Mouse (Mus musculus) c-Kit-positive CD71-positive TER-119-positive erythroid progenitor cells, embryonic 14.5 days (primary cell): ENCODE measurements around the gene Csf2ra.
"Not testable (repeated sequence)": the region's sequence is repeated elsewhere in the genome, so short reads cannot be mapped to it uniquely, and the experiment has no call there.

Experiments
- DNase-seq: peaks from one replicate; pipeline ENCODE4 v3.0.0-alpha.2; 2013; ENCODE audit warnings: low spot score

The Csf2ra gene

GRCm38 (mm10) chr19:61227941-61228701 lies at the start of gene Csf2ra:
Gene Csf2ra (minus strand): TSS chr19:61228429.
- no peak for DNase-seq

GRCm38 (mm10) chr19:61275446-61275845 lies 47.2 kb upstream of the Csf2ra start:
- no peak for DNase-seq

GRCm38 (mm10) chr19:61269141-61269540 lies 40.9 kb upstream of the Csf2ra start:
- not testable (repeated sequence) for DNase-seq

- DNase-seq, result no peak
These were observed 38.9 kb upstream of the Csf2ra start for GRCm38 (mm10) chr19:61267141-61267540.

GRCm38 (mm10) chr19:61266651-61267050 lies 38.4 kb upstream of the Csf2ra start:
- DNase-seq, result peak; percentile 18

GRCm38 (mm10) chr19:61266246-61266615 lies 38.0 kb upstream of the Csf2ra start:
- DNase-seq, result peak; percentile 31

- peak; percentile 94 for DNase-seq
These were observed 37.4 kb upstream of the Csf2ra start for GRCm38 (mm10) chr19:61265349-61266245.

- no peak for DNase-seq
These were observed 36.7 kb upstream of the Csf2ra start for GRCm38 (mm10) chr19:61264933-61265332.

- DNase-seq, result peak; percentile 62
These were observed 36.0 kb upstream of the Csf2ra start for GRCm38 (mm10) chr19:61264227-61264626.

- DNase-seq, result no peak
These were observed 33.0 kb upstream of the Csf2ra start for GRCm38 (mm10) chr19:61261241-61261640.

GRCm38 (mm10) chr19:61257733-61258132 lies 29.5 kb upstream of the Csf2ra start:
- DNase-seq, result no peak

GRCm38 (mm10) chr19:61256166-61256887 lies 28.1 kb upstream of the Csf2ra start:
- no peak for DNase-seq

GRCm38 (mm10) chr19:61247334-61247733 lies 19.1 kb upstream of the Csf2ra start:
- DNase-seq, result not testable (repeated sequence)

- DNase-seq, result no peak
These were observed 16.6 kb upstream of the Csf2ra start for GRCm38 (mm10) chr19:61244721-61245436.

GRCm38 (mm10) chr19:61237967-61238366 lies 9.7 kb upstream of the Csf2ra start:
- DNase-seq, result no peak

- no peak for DNase-seq
These were observed 6.3 kb upstream of the Csf2ra start for GRCm38 (mm10) chr19:61234532-61234931.

GRCm38 (mm10) chr19:61226928-61227854 lies 1.0 kb downstream of the Csf2ra start:
- peak; percentile 77 for DNase-seq

GRCm38 (mm10) chr19:61226401-61226927 lies 1.8 kb downstream of the Csf2ra start:
- peak; percentile 60 for DNase-seq

GRCm38 (mm10) chr19:61225526-61226400 lies 2.5 kb downstream of the Csf2ra start:
- DNase-seq, result peak; percentile 74
